Mouse (Mus musculus) 3134 (cell line): Measurements from ENCODE around the gene Pcnx2.

Source experiments
- DNase-seq: peaks from one replicate; pipeline ENCODE4 v3.0.0-alpha.2; 2011; ENCODE audit warnings: low spot score; ENCODE audit not compliant: insufficient read length; ENCODE audit errors: extremely low read depth

Pcnx2 gene

DNA sequence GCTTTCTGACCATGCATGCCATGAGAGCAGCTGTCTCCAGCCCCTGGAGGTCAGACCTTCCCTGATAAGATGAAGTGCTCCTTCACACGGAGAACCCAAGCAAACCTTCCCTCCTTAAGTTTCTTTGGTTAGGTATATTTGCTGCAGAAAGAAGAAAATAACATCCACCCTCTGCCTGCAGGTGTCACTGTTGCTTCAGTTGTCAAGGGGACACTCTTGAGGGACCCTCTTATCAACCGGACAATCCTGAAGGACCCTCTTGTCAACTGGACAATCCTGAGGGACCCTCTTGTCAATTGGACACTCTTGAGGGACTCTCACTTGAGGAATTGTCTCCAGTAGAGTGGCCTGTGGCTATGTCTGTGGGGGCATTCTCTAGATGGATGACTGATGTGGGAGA is 73.4 kb downstream of the Pcnx2 start:
- DNase-seq, result no peak

DNA sequence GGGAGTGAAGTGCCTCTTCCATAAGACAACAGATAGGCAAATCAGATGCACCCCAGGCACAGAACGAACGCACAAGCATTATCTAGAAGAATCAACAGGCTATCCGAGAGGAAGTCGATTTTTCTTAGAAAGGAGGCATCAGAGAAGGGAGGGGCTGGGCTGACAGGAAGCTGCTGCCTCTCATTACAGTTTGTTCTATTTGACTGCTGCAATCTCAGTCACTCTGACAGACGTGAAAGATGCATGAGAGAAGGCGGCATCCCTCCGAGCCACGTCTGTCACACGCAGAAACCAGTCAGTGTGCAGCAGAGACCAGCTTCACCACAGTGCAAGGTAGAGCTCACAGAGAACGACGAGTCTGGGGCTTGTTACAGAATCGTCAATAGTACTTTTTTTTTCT is 74.4 kb downstream of the Pcnx2 start:
- no peak for DNase-seq

DNA sequence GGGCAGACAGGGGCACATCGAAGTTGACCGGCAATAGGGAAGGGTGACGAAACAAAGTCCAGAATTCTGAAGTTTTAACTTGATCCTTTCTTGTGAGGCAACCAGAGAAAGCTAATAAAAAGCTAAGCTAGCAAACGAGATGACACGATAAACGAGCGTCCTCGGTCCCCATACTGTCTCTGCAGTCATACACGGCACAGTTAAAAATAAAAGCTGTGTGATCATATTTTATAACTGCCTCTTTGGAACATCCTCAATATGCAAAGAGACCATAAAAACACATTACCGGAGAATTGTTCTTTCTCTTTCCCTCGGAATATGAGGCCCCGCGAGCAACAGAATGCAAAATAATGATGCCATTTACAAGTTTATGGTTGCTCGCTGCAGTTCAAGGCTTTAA is 76.1 kb downstream of the Pcnx2 start:
- DNase-seq, result no peak

DNA sequence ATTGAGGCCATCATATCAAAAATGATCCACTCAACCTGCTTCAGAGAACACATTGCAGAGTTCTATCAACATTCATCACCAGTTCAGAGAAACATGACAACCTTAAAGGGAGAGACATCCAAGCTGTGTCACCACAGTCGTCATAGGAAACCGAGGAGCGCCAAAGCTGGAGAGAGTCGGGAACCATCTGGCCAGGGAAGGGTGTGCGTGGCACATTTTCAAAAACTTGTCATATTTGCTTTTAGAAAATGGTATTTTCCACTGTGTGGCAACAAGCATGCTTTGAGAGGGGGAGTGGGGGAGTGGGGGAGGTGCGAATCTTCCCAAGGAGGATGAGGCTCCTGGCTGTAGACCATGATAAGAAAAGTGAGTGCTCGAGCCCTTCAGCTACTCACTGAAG is 78.3 kb downstream of the Pcnx2 start:
- no peak for DNase-seq

- no peak for DNase-seq
Observed at GRCm38 (mm10) chr8:125818796-125819195, 79.3 kb downstream of the Pcnx2 start.

- DNase-seq, result no peak
Observed at GRCm38 (mm10) chr8:125816742-125817141, 81.4 kb downstream of the Pcnx2 start.

DNA sequence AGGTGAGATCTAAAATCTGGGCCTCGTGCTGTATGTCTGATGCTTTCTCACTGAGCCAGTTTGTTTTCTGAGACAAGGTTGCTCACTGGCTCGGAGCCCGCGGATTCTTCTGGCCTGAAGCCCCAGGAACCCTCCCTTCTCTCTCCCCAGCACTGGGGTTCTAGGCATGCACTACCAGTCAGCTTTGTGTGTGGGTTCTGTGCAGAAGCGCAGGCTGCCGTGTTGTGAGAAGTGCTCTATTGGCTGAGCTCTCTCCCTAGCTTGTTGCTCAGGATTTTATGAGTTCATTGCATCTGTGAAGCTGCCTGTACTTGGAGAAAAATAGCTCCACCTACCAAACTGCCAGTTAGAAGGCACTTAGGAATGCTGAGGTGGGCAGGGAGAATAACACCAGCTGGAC is 89.3 kb downstream of the Pcnx2 start:
- no peak for DNase-seq

DNA sequence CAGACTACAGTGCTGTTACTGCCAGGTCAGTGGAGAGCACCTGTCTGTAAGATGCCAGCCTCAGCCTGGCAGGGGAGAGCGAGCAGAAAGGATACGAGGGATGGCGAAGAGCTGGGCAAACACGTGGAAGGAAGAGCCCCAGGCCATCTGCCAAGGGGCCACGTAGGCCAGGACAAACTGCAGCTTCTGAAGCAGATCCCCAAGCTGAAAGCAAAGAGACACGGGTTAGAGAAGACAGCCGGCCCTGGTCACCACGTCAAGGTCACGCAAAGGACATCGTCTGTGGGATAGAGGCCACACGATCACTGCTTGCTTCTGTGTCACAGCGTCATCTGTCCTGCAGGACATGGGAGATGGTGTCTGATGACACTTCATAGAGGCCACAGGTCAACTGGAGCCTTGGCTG is 90.2 kb downstream of the Pcnx2 start:
- DNase-seq, result no peak

GRCm38 (mm10) chr8:125806459-125806858 is 91.7 kb downstream of the Pcnx2 start:
- DNase-seq, result no peak

DNA sequence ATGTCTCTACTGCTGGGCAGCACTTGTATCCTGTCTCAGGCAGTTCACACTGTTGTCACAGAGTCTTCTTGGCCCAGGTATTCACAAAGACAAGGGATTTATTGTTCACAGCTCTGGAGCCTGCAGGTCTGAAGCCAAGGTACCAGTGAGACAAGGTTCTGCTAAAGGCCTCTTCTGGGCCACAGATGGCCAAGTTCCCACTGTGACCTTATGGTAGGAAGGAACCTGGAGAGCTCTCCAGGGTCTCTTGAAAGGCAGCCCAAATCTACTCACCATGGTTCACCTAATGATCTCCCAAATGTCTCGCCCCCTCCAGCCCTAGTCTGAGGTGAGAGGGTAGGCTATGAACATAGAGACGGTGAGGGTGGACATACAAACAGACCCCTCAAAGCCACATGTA is 101.1 kb downstream of the Pcnx2 start:
- no peak for DNase-seq

- no peak for DNase-seq
Observed at GRCm38 (mm10) chr8:125795341-125795740, 102.8 kb downstream of the Pcnx2 start.

DNA sequence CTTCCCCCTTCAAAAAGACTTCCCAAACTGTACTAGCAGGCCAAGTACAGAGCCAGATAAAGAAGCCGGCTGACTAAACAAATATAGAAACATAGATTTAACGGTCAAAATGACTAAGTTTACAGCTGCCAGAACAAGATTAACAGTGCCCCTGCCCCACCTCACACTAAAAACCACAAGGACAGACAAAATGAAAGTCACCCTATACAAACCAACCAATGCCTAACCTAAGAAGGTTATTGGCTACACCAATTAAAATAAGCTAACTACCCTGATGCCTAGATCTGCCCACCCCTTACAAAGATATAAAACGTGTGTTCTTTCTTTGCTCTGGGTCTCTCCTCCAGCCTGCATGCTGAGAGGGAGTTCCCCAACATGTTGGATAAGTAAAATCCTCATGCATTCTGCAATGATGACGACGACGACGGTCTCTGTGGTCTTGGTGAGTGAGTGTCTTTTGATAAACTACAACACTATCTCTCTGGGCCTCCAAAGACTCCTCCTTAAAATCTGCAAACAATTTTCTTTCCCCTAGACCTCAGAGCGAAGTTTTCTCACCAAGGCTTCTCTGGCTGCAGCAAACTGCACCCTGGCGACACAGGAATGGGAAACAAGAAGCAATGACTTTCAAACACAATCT is 105.2 kb downstream of the Pcnx2 start:
- no peak for DNase-seq

DNA sequence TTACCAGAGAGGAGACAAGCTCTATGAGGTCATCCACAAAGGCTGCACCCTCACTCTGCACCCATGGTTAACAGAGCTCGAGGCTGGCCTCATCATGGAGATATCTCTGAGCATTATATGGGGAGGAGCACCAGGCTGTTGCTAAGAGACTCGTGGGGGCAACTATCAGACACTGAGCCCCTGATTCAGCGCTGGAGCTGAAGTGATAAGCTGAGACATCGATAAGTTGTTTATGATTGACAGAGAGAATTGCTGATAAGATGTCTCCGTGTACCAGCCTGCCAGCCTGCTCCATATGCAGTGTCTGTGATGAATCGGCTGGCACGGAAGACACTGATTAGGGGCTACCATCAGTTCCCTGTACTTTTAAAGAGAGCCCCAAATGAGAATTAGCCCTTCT is 111.2 kb downstream of the Pcnx2 start:
- DNase-seq, result no peak

DNA sequence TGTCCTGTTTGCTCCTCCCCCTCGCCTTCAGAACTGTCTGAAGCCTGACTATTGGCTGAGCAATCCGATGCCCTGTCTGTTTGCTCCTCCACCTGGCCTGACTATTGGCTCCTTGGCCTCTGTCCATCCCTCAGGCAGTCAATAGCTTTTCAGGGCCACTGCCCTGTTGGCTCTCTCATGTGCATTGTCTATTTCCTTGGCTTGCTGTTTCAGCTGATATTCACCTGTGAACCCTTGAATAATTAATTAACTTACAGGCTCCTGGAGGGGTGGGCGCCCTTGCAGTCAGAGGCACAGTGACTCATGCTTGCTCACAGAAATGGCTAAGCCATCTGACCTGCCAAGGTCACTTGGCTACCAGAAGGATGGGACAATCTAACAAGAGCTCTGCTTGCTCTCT is 116.0 kb downstream of the Pcnx2 start:
- DNase-seq, result no peak

DNA sequence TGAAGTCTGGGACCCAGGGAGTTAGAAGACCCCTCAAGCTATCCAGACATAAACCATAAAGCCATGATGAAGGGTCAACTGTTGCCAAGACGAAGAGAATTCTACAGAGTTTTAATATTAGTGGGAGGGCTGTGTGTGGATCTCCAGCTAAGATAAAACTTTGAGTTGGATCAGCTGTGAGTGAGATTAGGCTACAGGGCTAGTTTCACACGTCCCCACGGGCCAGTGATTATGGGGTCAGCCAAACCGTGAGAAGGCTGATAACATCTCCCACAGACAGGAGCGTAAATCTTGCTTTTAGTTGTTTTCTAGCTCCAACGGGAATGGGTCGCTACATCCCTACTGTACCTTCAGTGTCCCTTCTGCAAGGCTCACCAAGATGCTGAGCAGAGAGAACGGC is 118.5 kb downstream of the Pcnx2 start:
- DNase-seq, result no peak

DNA sequence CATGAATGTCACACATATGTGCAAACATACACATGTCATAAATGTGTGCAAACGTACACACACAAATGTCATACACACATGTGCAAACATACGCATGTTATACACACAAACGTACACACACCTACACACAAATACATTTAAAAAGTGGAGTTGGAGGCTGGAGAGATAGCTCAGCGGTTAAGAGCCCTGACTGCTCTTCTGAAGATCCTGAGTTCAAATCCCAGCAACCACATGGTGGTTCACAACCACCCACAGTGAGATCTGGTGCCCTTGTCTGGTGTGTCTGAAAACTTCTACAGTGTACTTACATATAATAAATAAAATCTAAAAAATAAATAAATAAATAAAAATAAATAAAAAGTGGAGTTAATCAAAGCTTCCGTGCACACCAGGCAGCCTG is 119.2 kb downstream of the Pcnx2 start:
- no peak for DNase-seq

- no peak for DNase-seq
Observed at GRCm38 (mm10) chr8:125777478-125778164, 120.5 kb downstream of the Pcnx2 start.

- no peak for DNase-seq
Observed at GRCm38 (mm10) chr8:125776800-125777199, 121.3 kb downstream of the Pcnx2 start.

DNA sequence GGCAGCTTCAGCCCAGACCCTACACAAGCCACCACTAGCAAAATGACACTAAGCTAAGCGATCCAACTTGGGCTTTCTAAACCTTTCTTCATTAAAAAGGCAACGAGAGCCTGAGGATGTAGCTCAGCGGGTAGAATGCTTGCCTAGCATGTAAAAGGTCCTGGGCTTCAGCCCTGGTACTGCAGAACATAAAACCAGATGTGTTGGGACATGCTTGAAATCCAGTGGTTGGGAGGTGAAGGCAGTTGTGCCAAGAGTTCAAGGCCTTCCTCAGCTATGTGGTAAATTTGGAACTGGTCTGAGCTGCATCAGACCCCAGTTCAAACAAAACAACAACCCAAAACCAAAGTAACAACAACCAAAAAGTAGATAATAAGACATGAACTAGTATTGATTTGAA is 121.8 kb downstream of the Pcnx2 start:
- DNase-seq, result no peak

DNA sequence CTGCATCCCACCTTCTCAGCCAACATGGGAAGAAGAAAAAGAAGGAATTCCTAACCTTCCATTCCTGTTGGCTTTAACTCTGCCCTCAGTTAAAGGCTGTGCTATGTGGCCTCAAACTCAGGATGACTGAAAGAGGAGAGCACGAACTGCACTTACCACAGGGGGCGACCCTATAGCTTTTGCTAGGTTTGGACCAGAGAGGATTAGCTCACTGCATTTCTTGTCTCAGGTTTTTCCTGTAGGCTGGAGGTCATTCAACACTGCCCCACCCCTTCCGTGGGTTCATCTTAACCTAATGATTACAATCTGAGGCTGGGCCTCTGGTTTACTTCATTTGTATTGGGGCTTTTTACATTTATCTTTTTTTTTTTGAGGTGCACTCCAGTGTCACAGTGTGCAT is 123.1 kb downstream of the Pcnx2 start:
- no peak for DNase-seq

DNA sequence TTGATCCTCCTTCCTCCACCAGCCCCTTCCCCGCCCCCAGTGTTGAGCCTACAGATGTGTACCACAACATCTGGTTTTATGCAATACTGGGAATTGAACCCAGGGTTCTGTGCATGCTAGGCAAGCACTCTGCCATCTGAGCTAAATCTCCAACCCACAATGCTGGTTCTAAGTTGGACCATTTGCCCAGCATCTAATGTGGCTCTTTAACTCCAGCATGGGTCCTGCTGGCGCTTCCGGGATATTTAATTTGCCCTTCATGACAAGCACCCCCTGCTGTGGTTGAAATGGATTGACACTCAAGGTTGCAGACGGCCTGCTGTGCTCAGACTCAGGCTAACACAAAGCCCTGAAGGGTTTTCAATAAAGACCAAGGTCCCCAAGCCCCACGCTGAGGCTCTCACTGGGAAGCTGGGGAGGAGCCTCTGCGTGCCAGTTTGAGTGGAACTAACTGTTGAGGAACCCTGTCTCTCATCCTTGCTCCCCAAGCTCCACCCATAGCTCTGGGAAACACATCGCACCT is 124.8 kb downstream of the Pcnx2 start:
- no peak for DNase-seq

DNA sequence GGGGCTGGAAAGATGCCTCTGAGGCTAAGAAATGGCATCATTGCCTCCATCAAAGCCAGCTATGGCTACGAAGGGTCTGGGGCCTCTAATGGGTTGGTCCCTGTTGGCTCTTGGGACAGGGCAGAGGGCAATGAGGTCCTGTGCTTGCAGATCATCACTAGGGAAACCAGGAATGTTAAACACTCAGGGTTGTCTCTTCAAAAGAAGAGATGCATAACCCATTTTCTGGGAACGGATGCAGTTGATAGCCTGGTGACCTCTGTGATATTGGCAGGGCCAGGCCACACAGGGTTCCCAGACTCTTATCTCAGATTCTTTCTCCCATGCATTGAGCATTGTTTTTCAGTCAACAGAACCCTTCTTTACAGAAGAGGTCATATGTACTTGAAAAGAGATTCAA is 125.8 kb downstream of the Pcnx2 start:
- DNase-seq, result no peak
